Comparison of ENCODE assay signal across 28 mouse cellular contexts in the genomic region with DNA sequence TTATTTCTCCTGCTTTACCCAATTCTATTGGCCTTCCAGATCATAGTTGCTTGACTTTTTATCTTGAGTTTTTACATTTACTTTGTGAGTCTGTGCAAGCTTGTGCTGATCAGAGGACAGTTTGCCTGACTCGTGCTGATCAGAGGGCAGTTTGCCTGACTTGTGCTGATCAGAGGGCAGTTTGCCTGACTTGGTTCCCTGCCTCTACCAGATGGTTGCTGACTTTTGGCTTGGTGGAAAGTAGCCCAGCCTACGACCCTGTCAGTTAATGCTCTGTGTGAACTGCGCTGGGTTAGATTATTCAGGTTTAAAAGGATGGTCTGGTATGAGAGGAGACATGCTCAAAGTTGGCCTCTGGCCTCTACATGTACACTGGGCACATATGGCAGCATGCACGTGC. TPM values are rescaled to one million over a fixed set of nuclear protein-coding genes. Genes with fewer than 3 reads are reported as not detected.
"Had no signal": no experiment of that assay in that cellular context is flagged by ENCODE, and none has a peak within 500 bp of the region (broad histone marks: within the 10 kb centered on the region; RNA-seq: fewer than 3 reads in every experiment).

No protein-coding gene starts in this region.

- H3K27me3 ChIP-seq: embryonic facial prominence, embryonic 12.5 days; embryonic facial prominence, embryonic 13.5 days; embryonic facial prominence, embryonic 15.5 days; forebrain, embryonic 12.5 days; forebrain, embryonic 13.5 days; forebrain, embryonic 15.5 days had no signal

- H3K9me3 ChIP-seq: embryonic facial prominence, embryonic 10.5 days; embryonic facial prominence, embryonic 12.5 days; embryonic facial prominence, embryonic 13.5 days; embryonic facial prominence, embryonic 15.5 days; forebrain, embryonic 10.5 days; forebrain, embryonic 12.5 days; forebrain, embryonic 13.5 days; forebrain, embryonic 15.5 days; heart, embryonic 10.5 days had no signal

- H3K4me2 ChIP-seq: embryonic facial prominence, embryonic 12.5 days; embryonic facial prominence, embryonic 13.5 days; embryonic facial prominence, embryonic 15.5 days; forebrain, embryonic 12.5 days; forebrain, embryonic 13.5 days; forebrain, embryonic 15.5 days; heart, embryonic 11.5 days had no signal

- H3K9ac ChIP-seq: embryonic facial prominence, embryonic 12.5 days; embryonic facial prominence, embryonic 13.5 days; embryonic facial prominence, embryonic 15.5 days; forebrain, embryonic 12.5 days; forebrain, embryonic 13.5 days; forebrain, embryonic 15.5 days; forebrain, postnatal 0 days had no signal

- H3K4me1 ChIP-seq: embryonic facial prominence, embryonic 10.5 days; embryonic facial prominence, embryonic 12.5 days; embryonic facial prominence, embryonic 13.5 days; embryonic facial prominence, embryonic 15.5 days; forebrain, embryonic 10.5 days; forebrain, embryonic 12.5 days; forebrain, embryonic 13.5 days; forebrain, embryonic 15.5 days; heart, embryonic 10.5 days had no signal

- ATAC-seq: forebrain, embryonic 13.5 days; forebrain, embryonic 14.5 days; forebrain, embryonic 15.5 days; forebrain, embryonic 16.5 days; forebrain, postnatal 0 days had no signal

- H3K27ac ChIP-seq: embryonic facial prominence, embryonic 10.5 days; embryonic facial prominence, embryonic 12.5 days; embryonic facial prominence, embryonic 13.5 days; embryonic facial prominence, embryonic 15.5 days; forebrain, embryonic 10.5 days; forebrain, embryonic 12.5 days; forebrain, embryonic 13.5 days; forebrain, embryonic 15.5 days; gastrocnemius, adult 2 months; heart, embryonic 10.5 days had no signal

- H3K36me3 ChIP-seq: forebrain, embryonic 15.5 days had no signal

- DNase-seq: cerebellum, adult 2 months; cerebellum, adult 8-10 months; cerebellum, adult 9-10 months; cerebellum, postnatal 25 days; cerebellum, postnatal 36 days; embryo, embryonic 11 days; forebrain, postnatal 0 days; gastrocnemius, adult 2 months; gastrocnemius, postnatal 10 days; gastrocnemius, postnatal 14 days; gastrocnemius, postnatal 25 days; gastrocnemius, postnatal 36 days; heart, adult 18-20 months had no signal

- H3K4me3 ChIP-seq: embryonic facial prominence, embryonic 10.5 days; embryonic facial prominence, embryonic 12.5 days; embryonic facial prominence, embryonic 13.5 days; embryonic facial prominence, embryonic 15.5 days; erythroblast, embryonic 14.5 days; forebrain, embryonic 10.5 days; forebrain, embryonic 12.5 days; forebrain, embryonic 13.5 days; forebrain, embryonic 15.5 days; gastrocnemius, adult 2 months; heart, embryonic 10.5 days had no signal

RNA-seq across cellular contexts. Expression of gene Erich3, which starts 47.6 kb away (rescaled TPM):
- total RNA-seq: common myeloid progenitor, adult 5-6 weeks; gastrocnemius, postnatal 25 days; gastrocnemius, postnatal 36 days; granulocyte monocyte progenitor cell, adult 5-6 weeks had no signal
- polyA plus RNA-seq: erythroblast, embryonic 14.5 days had no signal
